Mouse (Mus musculus): ENCODE measurements around the gene Panx1. TPM values are rescaled to one million over a fixed set of nuclear protein-coding genes. Genes with fewer than 3 reads are reported as not detected.

Panx1 gene
- polyA plus RNA-seq, 1 experiment = 52.9 TPM

DNA sequence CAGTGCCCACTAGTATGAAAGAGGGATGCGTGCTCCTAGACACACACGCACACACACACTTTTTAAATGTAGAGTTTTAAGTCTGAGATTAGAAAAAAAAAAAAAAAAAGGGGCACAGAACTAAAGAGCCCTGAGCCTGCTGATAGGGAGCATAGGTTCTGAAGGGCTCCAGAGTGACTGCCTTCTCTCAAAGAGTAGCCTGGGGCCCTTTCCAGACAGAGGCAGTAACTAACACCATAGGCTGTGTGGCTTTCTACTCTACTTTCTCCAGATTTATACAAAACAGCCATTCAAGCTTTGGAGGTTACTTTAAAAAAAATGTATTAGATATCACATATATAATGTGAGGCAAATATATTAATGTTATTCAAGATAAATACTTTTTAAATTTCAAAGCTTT, 8.9 kb downstream of the Panx1 start:
- Histone ChIP-seq H3K4me1 (ENCODE audit: control insufficient read depth, insufficient read depth, insufficient read length) (no peaks in the 10 kb centered on the region; the same call in 1 of the 2 replicates), H3K27ac (ENCODE audit: insufficient read depth, low read length) (no peak overlapping the region), H3K4me3 (ENCODE audit: extremely low read depth, insufficient read depth, insufficient read length) (no peak overlapping the region), H3K27me3 (ENCODE audit: control insufficient read depth, insufficient read depth, low read length) (no peaks in the 10 kb centered on the region), H3K36me3 (ENCODE audit: control insufficient read depth, insufficient read depth, low read length) (peaks cover 5% of the 10 kb centered on the region; the same call in 1 of the 2 replicates)
- no peak for TF ChIP-seq CTCF (IDR thresholded peaks at IDR 0.05; ENCODE audit: extremely low read depth, insufficient read depth, insufficient read length, insufficient replicate concordance)
- no peak for TF ChIP-seq POLR2A (IDR thresholded peaks at IDR 0.05; ENCODE audit: low read depth, low read length)
- DNase-seq (ENCODE audit: low read depth in 1 of 2, low spot score in 2 of 2) = no peak
- 98% methylated on average over 2 of the region's 2 CpGs for WGBS

- H3K36me3 ChIP-seq (ENCODE audit: control insufficient read depth, insufficient read depth, low read length) = peaks cover 5% of the 10 kb centered on the region; the same call in 1 of the 2 replicates
- H3K4me3 ChIP-seq (ENCODE audit: extremely low read depth, insufficient read depth, insufficient read length) = no peak overlapping the region
- H3K4me1 ChIP-seq (ENCODE audit: control insufficient read depth, insufficient read depth, insufficient read length) = no peaks in the 10 kb centered on the region; the same call in 1 of the 2 replicates
- no peak overlapping the region for H3K27ac ChIP-seq (ENCODE audit: insufficient read depth, low read length)
- TF ChIP-seq CTCF (IDR thresholded peaks at IDR 0.05; ENCODE audit: extremely low read depth, insufficient read depth, insufficient read length, insufficient replicate concordance) (no peak), POLR2A (IDR thresholded peaks at IDR 0.05; ENCODE audit: low read depth, low read length) (no peak)
- WGBS = 87% methylated on average over 7 of the region's 7 CpGs
- DNase-seq (ENCODE audit: low read depth in 1 of 2, low spot score in 2 of 2) = no peak
- no peaks in the 10 kb centered on the region for H3K27me3 ChIP-seq (ENCODE audit: control insufficient read depth, insufficient read depth, low read length)
Measured at GRCm38 (mm10) chr9:15035979-15036378, 9.3 kb downstream of the Panx1 start.

- no peak for TF ChIP-seq POLR2A (IDR thresholded peaks at IDR 0.05; ENCODE audit: low read depth, low read length)
- no peak for TF ChIP-seq CTCF (IDR thresholded peaks at IDR 0.05; ENCODE audit: extremely low read depth, insufficient read depth, insufficient read length, insufficient replicate concordance)
- no peaks in the 10 kb centered on the region; the same call in 1 of the 2 replicates for H3K4me1 ChIP-seq (ENCODE audit: control insufficient read depth, insufficient read depth, insufficient read length)
- 46% methylated on average over 7 of the region's 7 CpGs for WGBS
- H3K27ac ChIP-seq (ENCODE audit: insufficient read depth, low read length) = peak overlapping the region; percentile 22
- H3K36me3 ChIP-seq (ENCODE audit: control insufficient read depth, insufficient read depth, low read length) = peaks cover 7% of the 10 kb centered on the region; the same call in 1 of the 2 replicates
- no peak overlapping the region for H3K4me3 ChIP-seq (ENCODE audit: extremely low read depth, insufficient read depth, insufficient read length)
- no peaks in the 10 kb centered on the region for H3K27me3 ChIP-seq (ENCODE audit: control insufficient read depth, insufficient read depth, low read length)
- DNase-seq (ENCODE audit: low read depth in 1 of 2, low spot score in 2 of 2) = peak in 1 of 2 experiments; percentile 44
Measured at GRCm38 (mm10) chr9:15034546-15035273, 10.6 kb downstream of the Panx1 start.

GRCm38 (mm10) chr9:15033568-15034160, 11.6 kb downstream of the Panx1 start:
- WGBS = 69% methylated on average over 5 of the region's 5 CpGs
- no peak for DNase-seq (ENCODE audit: low read depth in 1 of 2, low spot score in 2 of 2)
- Histone ChIP-seq H3K27me3 (ENCODE audit: control insufficient read depth, insufficient read depth, low read length) (no peaks in the 10 kb centered on the region), H3K27ac (ENCODE audit: insufficient read depth, low read length) (no peak overlapping the region), H3K4me1 (ENCODE audit: control insufficient read depth, insufficient read depth, insufficient read length) (no peaks in the 10 kb centered on the region; the same call in 1 of the 2 replicates), H3K36me3 (ENCODE audit: control insufficient read depth, insufficient read depth, low read length) (peaks cover 7% of the 10 kb centered on the region; the same call in 1 of the 2 replicates), H3K4me3 (ENCODE audit: extremely low read depth, insufficient read depth, insufficient read length) (no peak overlapping the region)
- TF ChIP-seq POLR2A (IDR thresholded peaks at IDR 0.05; ENCODE audit: low read depth, low read length) = no peak
- TF ChIP-seq CTCF (IDR thresholded peaks at IDR 0.05; ENCODE audit: extremely low read depth, insufficient read depth, insufficient read length, insufficient replicate concordance) = peak; percentile 56; the same call in 1 of the 2 replicates

DNA sequence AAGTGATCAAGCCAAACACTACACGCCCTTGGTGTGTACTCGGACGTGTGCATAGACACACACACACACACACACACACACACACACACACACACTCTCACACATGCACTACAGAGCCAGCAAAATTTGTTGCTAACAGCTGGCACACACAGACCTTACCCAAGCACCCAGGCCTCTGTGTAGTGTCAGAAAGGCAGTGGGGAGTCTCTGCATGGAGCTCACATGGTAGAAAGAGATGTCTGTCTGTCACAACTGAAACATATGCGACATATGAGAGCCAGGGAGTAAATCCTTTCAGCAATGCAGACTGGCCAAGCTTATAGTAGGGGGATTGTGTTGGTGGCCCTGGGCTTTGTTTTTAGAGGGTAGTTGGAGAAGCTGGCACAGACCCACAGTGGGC, 12.5 kb downstream of the Panx1 start:
- H3K27ac ChIP-seq (ENCODE audit: insufficient read depth, low read length) = no peak overlapping the region
- no peaks in the 10 kb centered on the region for H3K27me3 ChIP-seq (ENCODE audit: control insufficient read depth, insufficient read depth, low read length)
- TF ChIP-seq POLR2A (IDR thresholded peaks at IDR 0.05; ENCODE audit: low read depth, low read length) = no peak
- no peak for TF ChIP-seq CTCF (IDR thresholded peaks at IDR 0.05; ENCODE audit: extremely low read depth, insufficient read depth, insufficient read length, insufficient replicate concordance)
- no peak overlapping the region for H3K4me3 ChIP-seq (ENCODE audit: extremely low read depth, insufficient read depth, insufficient read length)
- DNase-seq (ENCODE audit: low read depth in 1 of 2, low spot score in 2 of 2) = no peak
- peaks cover 7% of the 10 kb centered on the region; the same call in 1 of the 2 replicates for H3K36me3 ChIP-seq (ENCODE audit: control insufficient read depth, insufficient read depth, low read length)
- no peaks in the 10 kb centered on the region; the same call in 1 of the 2 replicates for H3K4me1 ChIP-seq (ENCODE audit: control insufficient read depth, insufficient read depth, insufficient read length)
- WGBS = 89% methylated on average over 4 of the region's 4 CpGs

- WGBS = 89% methylated on average over 8 of the region's 8 CpGs
- no peak for DNase-seq (ENCODE audit: low read depth in 1 of 2, low spot score in 2 of 2)
- peaks cover 9% of the 10 kb centered on the region; the same call in 1 of the 2 replicates for H3K36me3 ChIP-seq (ENCODE audit: control insufficient read depth, insufficient read depth, low read length)
Measured at GRCm38 (mm10) chr9:15030771-15031170, 14.5 kb downstream of the Panx1 start.

More at GRCm38 (mm10) chr9:15030771-15031170, 14.5 kb downstream of the Panx1 start:
- no peak overlapping the region for H3K4me3 ChIP-seq (ENCODE audit: extremely low read depth, insufficient read depth, insufficient read length)
- TF ChIP-seq CTCF (IDR thresholded peaks at IDR 0.05; ENCODE audit: extremely low read depth, insufficient read depth, insufficient read length, insufficient replicate concordance) (no peak), POLR2A (IDR thresholded peaks at IDR 0.05; ENCODE audit: low read depth, low read length) (no peak)
- H3K4me1 ChIP-seq (ENCODE audit: control insufficient read depth, insufficient read depth, insufficient read length) = no peaks in the 10 kb centered on the region; the same call in 1 of the 2 replicates
- no peaks in the 10 kb centered on the region for H3K27me3 ChIP-seq (ENCODE audit: control insufficient read depth, insufficient read depth, low read length)
- no peak overlapping the region for H3K27ac ChIP-seq (ENCODE audit: insufficient read depth, low read length)
